Mouse (Mus musculus): ENCODE data around the gene Slc25a13.

DNA sequence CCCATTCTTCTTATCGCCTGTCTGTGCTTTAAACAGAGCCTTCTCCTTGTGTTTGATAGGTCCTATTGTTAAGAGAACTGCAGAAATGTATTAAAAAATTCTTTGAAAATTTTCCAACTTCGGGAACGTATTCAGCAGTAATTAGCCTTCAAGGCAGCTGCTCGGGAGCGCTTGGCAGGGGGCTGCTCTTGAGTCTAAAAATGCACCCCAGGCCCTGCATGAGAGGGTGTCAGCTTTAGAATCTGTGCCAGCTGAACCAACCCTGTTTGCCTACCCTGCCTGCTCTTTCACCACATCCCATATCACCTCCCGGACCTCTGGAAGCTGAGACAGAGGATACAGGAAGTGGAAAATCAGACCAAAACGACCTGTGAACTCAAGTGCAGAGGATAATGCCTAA, 223.9 kb downstream of the Slc25a13 start:
- TF ChIP-seq CTCF (IDR thresholded peaks at IDR 0.05; ENCODE audit: low read depth) (no peak), EP300 (IDR thresholded peaks at IDR 0.05; ENCODE audit: low read depth) (no peak)
